Mouse (Mus musculus): ENCODE results near the gene Chac1.

DNA sequence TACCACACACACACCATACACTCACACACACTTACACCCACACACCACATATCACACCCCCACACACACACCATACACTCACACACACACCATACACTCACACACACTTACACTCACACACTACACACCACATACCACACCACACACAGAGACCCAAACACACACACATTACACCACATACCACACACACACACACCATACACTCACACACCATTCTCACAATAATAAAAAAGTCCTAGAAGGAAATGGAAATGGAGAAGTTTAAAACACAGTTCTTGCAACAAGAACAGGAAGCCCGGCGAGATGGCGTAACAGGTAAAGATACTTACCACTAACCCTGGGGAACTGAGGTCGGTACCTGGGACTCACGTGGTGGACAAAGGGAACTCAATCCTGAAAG, 5.8 kb downstream of the Chac1 start:
- TF ChIP-seq GATA1 (IDR thresholded peaks at IDR 0.05; ENCODE audit: borderline replicate concordance, low read length) = no peak
- no peak for TF ChIP-seq FLI1 (IDR thresholded peaks at IDR 0.05; ENCODE audit: low read length)
